In the genomic region with DNA sequence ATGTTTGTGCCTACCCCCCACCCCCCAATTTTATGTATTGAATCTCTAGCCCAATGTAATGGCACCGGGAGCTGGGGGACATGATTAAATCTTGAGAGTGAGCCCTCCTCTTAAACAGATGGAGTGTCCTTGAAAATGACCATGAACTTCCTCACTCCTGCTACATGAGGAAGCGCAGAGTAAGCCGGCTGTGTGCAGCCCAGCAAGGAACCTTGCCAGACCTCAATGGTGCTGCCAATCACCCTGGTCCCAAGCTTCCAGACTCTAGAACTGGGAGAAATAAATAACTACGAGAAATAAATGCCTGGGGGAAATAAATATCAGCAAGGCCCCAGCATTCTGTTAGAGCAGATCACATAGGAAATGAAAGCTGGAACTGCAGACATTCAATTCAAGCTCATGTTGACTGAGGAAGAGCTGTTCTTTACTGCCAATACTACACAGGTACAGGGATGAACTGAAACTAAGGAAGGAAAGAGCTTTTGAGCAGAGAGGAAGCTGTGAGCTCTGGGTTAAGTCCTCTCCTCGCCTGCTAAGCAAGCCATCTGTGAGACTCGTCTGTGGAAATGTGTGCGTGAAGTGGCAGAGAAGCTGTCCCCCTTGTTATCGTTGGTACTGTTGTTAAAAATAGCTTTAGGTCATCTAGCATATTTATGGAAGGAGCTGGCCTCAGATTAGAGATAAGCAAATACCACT, we compare ENCODE assay signal across 7 mouse cellular contexts. TPM values are rescaled to one million over a fixed set of nuclear protein-coding genes. Genes with fewer than 3 reads are reported as not detected.
A peak's percentile ranks its signal among the peaks of the same experiment; 100 is the strongest.
DNase-seq lines count a peak whose midpoint lies in the region.

No protein-coding gene starts in this region.

- intact Hi-C loops in left cerebral cortex, postnatal 4 days (cut with DNase I): no loop called here
- intact Hi-C loops in heart, postnatal 10 days (cut with DNase I): loop anchor here (5.0 kb wide), 1 partner anchor 58 kb away; no protein-coding TSS in a partner anchor
- intact Hi-C loops in left cerebral cortex, postnatal 10 days (cut with DNase I): no loop called here

- DNase-seq in left cerebral cortex, postnatal 4 days: peak; percentile 27
- DNase-seq in left cerebral cortex, adult 8-10 months (ENCODE audit: low spot score in 2 of 2): no peak
- DNase-seq in heart, adult 8-10 months (ENCODE audit: low spot score): peak; percentile 38
- DNase-seq in heart, postnatal 10 days: peak; percentile 58 to 64
- peak; percentile 49 to 60 for DNase-seq in kidney, postnatal 4 days
- no peak for DNase-seq in spleen, postnatal 10 days (ENCODE audit: low spot score in 2 of 2)
- no peak for DNase-seq in left cerebral cortex, postnatal 10 days (ENCODE audit: extremely low spot score in 1 of 2, low spot score in 2 of 2)

RNA-seq across cellular contexts. Expression of a gene that starts 16.3 kb away (rescaled TPM):
- total RNA-seq in left cerebral cortex, postnatal 4 days (2021): 1 to 10 TPM in 1 of 2 experiments, not detected in 1; 2.5 TPM
- total RNA-seq in left cerebral cortex, adult 8-10 months (2022): 1 to 10 TPM in 3 of 4 experiments, not detected in 1; 1.0 to 2.3 (median 1.9) TPM
- total RNA-seq in heart, adult 8-10 months (2022): 1 to 10 TPM in 3 of 4 experiments, not detected in 1; 1.6 to 2.4 (median 2.2) TPM
- total RNA-seq in heart, postnatal 10 days (2021): 1 to 10 TPM; 4.8 to 6.3 TPM
- 1 to 10 TPM in 1 of 2 experiments, under 1 TPM in 1; 0.99 to 2.2 TPM for total RNA-seq in left cerebral cortex, postnatal 10 days (2021)

RNA-seq across cellular contexts. Expression of a gene that starts 35.6 kb away (rescaled TPM):
- 10 to 100 TPM; 44.0 to 44.8 TPM for total RNA-seq in left cerebral cortex, postnatal 4 days (2021)
- total RNA-seq in left cerebral cortex, adult 8-10 months (2022): 10 to 100 TPM; 58.6 to 66.6 (median 63.0) TPM
- total RNA-seq in heart, adult 8-10 months (2022): 10 to 100 TPM; 39.2 to 45.9 (median 42.5) TPM
- total RNA-seq in heart, postnatal 10 days (2021): 10 to 100 TPM; 35.6 to 44.1 TPM
- total RNA-seq in left cerebral cortex, postnatal 10 days (2021): 10 to 100 TPM; 43.0 to 43.1 TPM

RNA-seq across cellular contexts. Expression of a gene that starts 35.6 kb away (rescaled TPM):
- total RNA-seq in left cerebral cortex, postnatal 4 days (2021): 1 to 10 TPM; 4.4 to 5.2 TPM
- 1 to 10 TPM; 2.6 to 3.3 (median 3.0) TPM for total RNA-seq in left cerebral cortex, adult 8-10 months (2022)
- total RNA-seq in heart, adult 8-10 months (2022): 1 to 10 TPM in 1 of 4 experiments, under 1 TPM in 3; 0.46 to 1.2 (median 0.69) TPM
- total RNA-seq in heart, postnatal 10 days (2021): 1 to 10 TPM; 5.3 to 7.1 TPM
- 1 to 10 TPM; 3.2 to 3.9 TPM for total RNA-seq in left cerebral cortex, postnatal 10 days (2021)

Comparison
In these comparisons a context has a peak if more than half of its experiments do, and no peak if none do; other contexts are left out.
1. DNase-seq: peak in left cerebral cortex, postnatal 4 days (single experiment), heart, adult 8-10 months (single experiment), heart, postnatal 10 days (2 of 2) and kidney, postnatal 4 days (2 of 2); none in left cerebral cortex, adult 8-10 months (0 of 2), spleen, postnatal 10 days (0 of 2) and left cerebral cortex, postnatal 10 days (0 of 2).